Mouse (Mus musculus) E14TG2a.4 (cell line): ENCODE measurements at regions not wholly inside any gene's neighbourhood (a gene's known extent, or its start where the extent isn't known, plus 50 kb on each side); places are given as distances from the start of the nearest gene placed in this dataset.

Source experiments
- H3K27me3 ChIP-seq: 2 replicates; pipeline ENCODE4 v1.6.1; 2014; ENCODE audit warnings: low read length, control low read depth; ENCODE audit not compliant: insufficient read depth
- H3K36me3 ChIP-seq: 2 replicates; pipeline ENCODE4 v1.6.1; 2014; ENCODE audit warnings: low read length, control low read depth; ENCODE audit not compliant: insufficient read depth
- H3K4me1 ChIP-seq: replicated peaks from 2 replicates; pipeline ENCODE4 v1.6.1; 2014; ENCODE audit warnings: low read depth, low read length, control low read depth
- H3K4me3 ChIP-seq: replicated peaks from 2 replicates; pipeline ENCODE4 v1.5.1; 2014; ENCODE audit warnings: mild to moderate bottlenecking, low read length
- H3K9me3 ChIP-seq: 2 replicates; pipeline ENCODE4 v1.6.1; 2014; ENCODE audit warnings: low read length, control low read depth
- CTCF ChIP-seq: conservative IDR thresholded peaks from 2 replicates; pipeline ENCODE4 v1.5.1; 2014; ENCODE audit warnings: low read length
- NANOG ChIP-seq: IDR thresholded peaks from 2 replicates; pipeline ENCODE4 v1.6.1; 2014; ENCODE audit warnings: borderline replicate concordance, low read length, mixed read lengths
- POU5F1 ChIP-seq: IDR thresholded peaks from 2 replicates; pipeline ENCODE4 v1.6.1; 2014; ENCODE audit warnings: low read length, borderline replicate concordance

GRCm38 (mm10) chr2:117399487-117399886 is 56.7 kb upstream of the Rasgrp1 start:
- H3K4me1 ChIP-seq = no peaks in the 10 kb centered on the region
- no peaks in the 10 kb centered on the region for H3K36me3 ChIP-seq
- H3K4me3 ChIP-seq = no peak overlapping the region
- no peak for TF ChIP-seq NANOG
- no peak for TF ChIP-seq POU5F1
- TF ChIP-seq CTCF = no peak
- H3K27me3 ChIP-seq = no peaks in the 10 kb centered on the region
- no peaks in the 10 kb centered on the region for H3K9me3 ChIP-seq

DNA sequence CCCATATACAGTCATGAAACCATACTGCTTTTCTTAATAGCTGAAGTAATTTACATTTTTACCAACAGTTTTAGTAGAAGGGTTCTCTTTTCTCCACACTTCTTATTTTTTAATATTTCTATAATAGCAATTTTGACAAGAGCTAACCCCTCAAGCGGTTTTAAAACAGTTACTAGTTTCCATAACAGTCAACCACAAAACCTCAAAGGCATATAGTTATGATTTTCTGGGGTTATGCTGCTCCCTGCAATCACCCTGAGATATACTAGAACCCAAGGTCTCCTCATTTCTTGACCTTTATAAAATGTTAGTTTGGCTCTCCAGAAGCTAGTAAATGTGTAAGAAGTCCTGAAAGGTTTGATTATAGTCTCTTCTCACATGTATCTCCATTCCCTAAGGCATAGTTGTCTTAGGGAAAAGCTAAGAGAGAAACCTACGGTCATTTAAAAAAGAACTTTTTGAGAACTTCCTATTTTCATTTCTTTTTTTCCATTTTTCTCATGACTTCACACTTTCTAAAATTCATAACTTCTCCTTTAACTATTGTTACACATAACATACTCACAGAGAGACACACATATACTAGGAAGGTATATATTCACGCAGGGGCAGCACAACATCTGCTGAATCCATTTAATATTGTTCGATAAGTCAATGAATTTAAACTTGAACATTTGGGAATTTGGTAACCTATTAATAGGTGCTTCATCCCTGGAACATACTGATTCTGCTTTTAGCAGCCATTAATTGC is 60.8 kb upstream of the Rasgrp1 start:
- Histone ChIP-seq H3K4me1 (no peaks in the 10 kb centered on the region), H3K27me3 (no peaks in the 10 kb centered on the region), H3K4me3 (no peak overlapping the region), H3K9me3 (no peaks in the 10 kb centered on the region), H3K36me3 (no peaks in the 10 kb centered on the region)
- TF ChIP-seq CTCF = no peak
- TF ChIP-seq NANOG = no peak
- no peak for TF ChIP-seq POU5F1

GRCm38 (mm10) chr2:117405453-117405852 is 62.7 kb upstream of the Rasgrp1 start:
- TF ChIP-seq NANOG = no peak
- no peak for TF ChIP-seq POU5F1
- TF ChIP-seq CTCF = no peak
- Histone ChIP-seq H3K27me3 (no peaks in the 10 kb centered on the region), H3K4me3 (no peak overlapping the region), H3K36me3 (no peaks in the 10 kb centered on the region), H3K4me1 (no peaks in the 10 kb centered on the region), H3K9me3 (no peaks in the 10 kb centered on the region)

DNA sequence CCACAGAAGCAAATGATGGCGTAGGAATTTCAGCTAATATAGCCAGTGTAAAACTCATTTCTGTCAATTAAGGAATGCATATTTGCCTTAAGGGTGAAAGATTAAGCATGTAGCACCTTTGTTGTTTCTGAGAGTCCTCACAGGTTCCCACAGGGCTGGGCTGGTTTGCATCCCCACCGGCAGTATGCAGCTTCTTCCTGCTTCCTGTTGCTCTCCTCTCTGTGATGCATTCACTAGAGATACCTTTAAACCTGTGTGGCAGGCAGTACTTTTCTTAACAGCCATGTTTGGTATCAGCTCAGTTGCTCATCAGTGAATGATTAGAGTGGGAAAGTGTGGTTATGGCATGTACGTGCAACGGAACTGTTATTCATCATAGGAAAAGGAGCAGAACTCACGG is 65.4 kb upstream of the Rasgrp1 start:
- H3K4me3 ChIP-seq = no peak overlapping the region
- no peaks in the 10 kb centered on the region for H3K27me3 ChIP-seq
- no peaks in the 10 kb centered on the region for H3K36me3 ChIP-seq
- H3K9me3 ChIP-seq = no peaks in the 10 kb centered on the region
- no peaks in the 10 kb centered on the region for H3K4me1 ChIP-seq
- TF ChIP-seq CTCF (no peak), POU5F1 (no peak), NANOG (no peak)

- TF ChIP-seq NANOG = no peak
- no peak for TF ChIP-seq CTCF
- no peak for TF ChIP-seq POU5F1
- no peaks in the 10 kb centered on the region for H3K9me3 ChIP-seq
- H3K4me1 ChIP-seq = no peaks in the 10 kb centered on the region
- no peaks in the 10 kb centered on the region; the same call in 1 of the 2 replicates for H3K27me3 ChIP-seq
- H3K36me3 ChIP-seq = no peaks in the 10 kb centered on the region
- H3K4me3 ChIP-seq = no peak overlapping the region
Observed at GRCm38 (mm10) chr2:117412045-117412606, 69.3 kb upstream of the Rasgrp1 start.

DNA sequence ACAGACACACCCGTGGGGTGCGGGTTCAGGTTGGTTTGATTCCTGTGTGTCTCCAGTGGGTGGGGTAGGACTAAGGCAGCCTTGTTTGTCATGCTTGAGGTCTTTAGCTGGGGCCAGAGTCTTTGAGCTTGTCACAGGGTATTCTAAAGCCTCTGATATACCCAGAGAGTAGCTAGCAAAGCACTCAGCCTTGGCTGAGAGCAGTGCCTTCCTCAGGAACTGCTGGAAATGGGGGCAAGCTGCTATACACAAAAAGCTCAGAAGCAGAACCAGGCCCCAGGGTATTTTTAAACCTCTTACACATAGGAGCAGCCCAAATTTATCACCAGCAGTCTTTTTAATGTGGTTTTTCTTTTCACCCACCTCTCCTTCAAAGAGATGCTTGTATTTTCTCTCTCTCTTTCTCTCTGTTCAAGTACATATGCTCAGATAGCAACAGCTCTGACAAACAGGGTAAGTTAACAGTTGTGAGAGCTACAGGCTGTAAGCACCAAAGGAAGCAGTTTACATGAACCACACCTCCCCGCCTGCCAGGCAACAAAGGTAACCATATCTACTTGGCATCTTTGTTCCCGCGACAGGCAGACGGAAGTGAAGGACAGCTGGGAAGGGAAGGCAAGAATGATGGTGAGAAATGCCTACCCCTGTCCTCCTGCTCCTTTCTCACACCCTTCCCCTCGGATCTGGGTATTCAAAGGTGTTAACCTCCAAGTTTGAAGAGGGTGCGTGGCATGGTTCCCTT is 74.6 kb upstream of the Rasgrp1 start:
- Histone ChIP-seq H3K36me3 (no peaks in the 10 kb centered on the region), H3K4me3 (no peak overlapping the region), H3K9me3 (no peaks in the 10 kb centered on the region), H3K27me3 (no peaks in the 10 kb centered on the region; the same call in 1 of the 2 replicates), H3K4me1 (no peaks in the 10 kb centered on the region)
- TF ChIP-seq NANOG (no peak), POU5F1 (no peak), CTCF (no peak)

GRCm38 (mm10) chr2:117418121-117418615 is 75.4 kb upstream of the Rasgrp1 start:
- no peak overlapping the region for H3K4me3 ChIP-seq
- no peaks in the 10 kb centered on the region for H3K9me3 ChIP-seq
- H3K4me1 ChIP-seq = no peaks in the 10 kb centered on the region
- H3K36me3 ChIP-seq = no peaks in the 10 kb centered on the region
- TF ChIP-seq POU5F1 (no peak), NANOG (no peak), CTCF (no peak)
- no peaks in the 10 kb centered on the region; the same call in 1 of the 2 replicates for H3K27me3 ChIP-seq

DNA sequence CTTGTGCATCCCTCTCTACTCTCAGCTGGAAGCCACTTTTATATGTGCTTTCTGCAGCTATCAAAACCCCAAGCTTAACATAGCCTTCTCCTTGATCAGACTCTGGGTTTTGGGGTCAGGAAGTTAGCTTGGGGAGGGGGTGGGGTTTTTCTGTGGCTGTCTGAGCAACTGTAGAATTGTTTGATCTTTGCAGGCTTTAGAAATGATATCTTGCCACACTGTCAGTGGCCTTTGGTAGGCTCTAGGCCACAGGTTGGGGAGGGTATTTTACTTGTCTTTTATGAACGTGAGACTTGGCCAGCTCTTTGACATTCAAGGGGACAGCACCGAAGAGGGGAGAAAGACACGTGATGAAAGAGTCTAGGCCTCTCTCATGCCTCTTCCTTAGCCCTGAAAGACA is 75.9 kb upstream of the Rasgrp1 start:
- TF ChIP-seq POU5F1 (no peak), CTCF (no peak), NANOG (no peak)
- Histone ChIP-seq H3K27me3 (no peaks in the 10 kb centered on the region; the same call in 1 of the 2 replicates), H3K9me3 (no peaks in the 10 kb centered on the region), H3K36me3 (no peaks in the 10 kb centered on the region), H3K4me1 (no peaks in the 10 kb centered on the region), H3K4me3 (no peak overlapping the region)
